Comparison of ENCODE assay signal across 8 mouse cellular contexts in the genomic region with DNA sequence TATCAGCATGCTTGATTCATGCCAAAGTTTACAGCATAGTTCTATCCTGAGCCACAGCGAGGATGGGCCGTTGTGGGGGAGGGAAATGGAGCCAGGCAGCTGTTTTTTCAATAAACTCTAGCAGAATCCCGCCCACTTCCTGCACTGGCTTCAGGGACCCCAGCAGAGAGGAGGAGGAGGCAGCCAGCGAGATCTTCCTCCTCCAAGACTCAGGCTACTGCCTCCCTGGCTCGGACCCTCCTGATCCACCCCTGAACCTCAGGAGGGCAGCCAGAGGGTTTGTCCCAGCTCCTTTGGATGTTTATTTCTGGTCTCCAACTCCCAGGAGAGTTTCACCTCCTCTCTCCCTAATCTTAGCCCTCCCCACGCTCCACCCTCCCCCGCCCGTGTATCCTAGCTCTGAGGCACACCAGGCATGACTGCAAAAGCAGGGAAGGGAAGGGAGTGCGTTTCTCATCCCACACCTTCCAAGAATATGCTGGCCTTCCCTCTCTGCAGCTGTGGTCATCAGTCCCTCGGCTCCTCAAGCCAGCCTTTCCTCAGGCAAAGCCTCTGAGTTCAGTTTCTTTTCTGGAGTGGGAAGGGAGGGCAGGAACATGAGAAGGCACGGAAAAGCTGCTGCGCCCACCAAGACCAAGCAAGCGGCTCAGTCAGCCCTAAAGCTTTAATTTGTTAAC.
DNase-seq lines count a peak whose midpoint lies in the region; ATAC-seq and TF ChIP-seq lines count a peak whose summit lies in the region.

No protein-coding gene starts in this region.

- no peak overlapping the region for H3K27ac ChIP-seq in CH12.LX (ENCODE audit: insufficient read depth, low read depth)
- peak overlapping the region; percentile 89 for H3K27ac ChIP-seq in gastrocnemius, adult 2 months
- peak overlapping the region; percentile 61 for H3K27ac ChIP-seq in hindbrain, embryonic 15.5 days (replicated peaks)

- TF ChIP-seq POLR2A in CH12.LX (IDR thresholded peaks at IDR 0.05; ENCODE audit: low read depth, low read length), result no peak

- H3K27me3 ChIP-seq in CH12.LX (replicated peaks), result no peaks in the 10 kb centered on the region
- no peaks in the 10 kb centered on the region for H3K27me3 ChIP-seq in hindbrain, embryonic 15.5 days
- H3K27me3 ChIP-seq in megakaryocyte, embryonic 14.5 days (replicated peaks), result no peaks in the 10 kb centered on the region

- intact Hi-C loops in gastrocnemius, adult 2 months (cut with DNase I), result loop anchor here (5.0 kb wide), 2 partner anchors 36 to 194 kb away; a partner anchor contains a TSS
- intact Hi-C loops in left cerebral cortex, postnatal 10 days (cut with DNase I), result no loop called here

- no peaks in the 10 kb centered on the region for H3K36me3 ChIP-seq in CH12.LX (replicated peaks in 1 of 2; ENCODE audit: control insufficient read depth in 1 of 2, insufficient read depth in 1 of 2, low read length in 1 of 2)
- H3K36me3 ChIP-seq in hindbrain, embryonic 15.5 days, result no peaks in the 10 kb centered on the region
- H3K36me3 ChIP-seq in megakaryocyte, embryonic 14.5 days (replicated peaks; ENCODE audit: low read length), result no peaks in the 10 kb centered on the region

- H3K4me2 ChIP-seq in CH12.LX (ENCODE audit: insufficient read depth, low read depth, poor library complexity, severe bottlenecking), result peak overlapping the region; percentile 34; the same call in 1 of the 2 replicates
- H3K4me2 ChIP-seq in hindbrain, embryonic 15.5 days, result peak overlapping the region; percentile 52

- TF ChIP-seq RAD21 in CH12.LX (IDR thresholded peaks at IDR 0.05; ENCODE audit: low read depth, low read length), result no peak

- TF ChIP-seq EP300 in CH12.LX (IDR thresholded peaks at IDR 0.05; ENCODE audit: low read length), result no peak

- DNase-seq in CH12.LX (ENCODE audit: extremely low read depth), result peak; percentile 43
- peak; percentile 31 for DNase-seq in c-Kit-positive CD71-negative TER-119-negative erythroid progenitor cells, embryonic 14.5 days (ENCODE audit: low read depth)
- DNase-seq in gastrocnemius, adult 2 months, result peak; percentile 88
- peak; percentile 53 to 91 for DNase-seq in left cerebral cortex, postnatal 10 days (ENCODE audit: extremely low spot score in 1 of 2, low spot score in 2 of 2)
- peak; percentile 62 for DNase-seq in right cerebral cortex, postnatal 14 days
- peak; percentile 16 for DNase-seq in urinary bladder, postnatal 10 days (ENCODE audit: low spot score)

- H3K4me1 ChIP-seq in CH12.LX (ENCODE audit: control insufficient read depth in 1 of 2, insufficient read depth in 2 of 2), result peaks cover 7 to 22% of the 10 kb centered on the region in 2 experiments
- H3K4me1 ChIP-seq in hindbrain, embryonic 15.5 days (replicated peaks), result peaks cover 21% of the 10 kb centered on the region
- H3K4me1 ChIP-seq in megakaryocyte, embryonic 14.5 days, result peaks cover 33% of the 10 kb centered on the region

- peak; percentile 81 for ATAC-seq in hindbrain, embryonic 15.5 days (ENCODE audit: low FRiP score, low read depth)

- no peaks in the 10 kb centered on the region for H3K79me2 ChIP-seq in CH12.LX (replicated peaks; ENCODE audit: control insufficient read depth, extremely low read depth, insufficient read depth, poor library complexity, severe bottlenecking)

- dilution Hi-C loops in CH12.LX (cut with MboI; ENCODE audit: extremely low pct_ligation_motif_present, extremely low pct_unique_long_range_greater_than_20kb, low sequenced_read_pairs), result no loop called here

- no peak for TF ChIP-seq CTCF in CH12.LX (conservative IDR thresholded peaks at IDR 0.05 in 1 of 2, IDR thresholded peaks at IDR 0.05 in 1 of 2; ENCODE audit: low read depth in 2 of 2, low read length in 2 of 2)
- no peak for TF ChIP-seq CTCF in gastrocnemius, adult 2 months (IDR thresholded peaks at IDR 0.05)

- no peak overlapping the region for H3K9ac ChIP-seq in CH12.LX (ENCODE audit: insufficient read depth, low read depth)
- 0 out of 2 replicates have a peak overlapping the region, but pooled peaks have one; percentile 1 for H3K9ac ChIP-seq in hindbrain, embryonic 15.5 days

- H3K9me3 ChIP-seq in CH12.LX (replicated peaks; ENCODE audit: low read length), result no peaks in the 10 kb centered on the region
- H3K9me3 ChIP-seq in hindbrain, embryonic 15.5 days, result no peaks in the 10 kb centered on the region
- H3K9me3 ChIP-seq in megakaryocyte, embryonic 14.5 days, result no peaks in the 10 kb centered on the region

- H3K4me3 ChIP-seq in CH12.LX (replicated peaks in 1 of 3; ENCODE audit: low read depth in 2 of 3, low read length in 2 of 3, poor library complexity in 1 of 3), result peak overlapping the region in 1 of 3 experiments; percentile 25
- peak overlapping the region; percentile 73 for H3K4me3 ChIP-seq in gastrocnemius, adult 2 months
- peak overlapping the region; percentile 23 for H3K4me3 ChIP-seq in hindbrain, embryonic 15.5 days
- peak overlapping the region; percentile 90 for H3K4me3 ChIP-seq in megakaryocyte, embryonic 14.5 days (replicated peaks)

- in situ Hi-C loops in CH12.LX (cut with MboI; ENCODE audit: low pct_ligation_motif_present, low pct_unique_long_range_greater_than_20kb, low sequenced_read_pairs), result no loop called here

- 4% methylated on average over 13 of the region's 13 CpGs for WGBS in hindbrain, embryonic 15.5 days

TF ChIP-seq in CH12.LX, 34 proteins besides CTCF, POLR2A, EP300 and RAD21:
- TF ChIP-seq KAT2A (IDR thresholded peaks at IDR 0.05; ENCODE audit: insufficient replicate concordance, low read length), result no peak
- no peak for TF ChIP-seq UBTF (IDR thresholded peaks at IDR 0.05; ENCODE audit: low read depth, low read length)
- TF ChIP-seq ZMIZ1 (IDR thresholded peaks at IDR 0.05; ENCODE audit: low read depth, low read length), result no peak
- no peak for TF ChIP-seq E2F4 (IDR thresholded peaks at IDR 0.05; ENCODE audit: insufficient replicate concordance, low read depth, low read length)
- no peak for TF ChIP-seq JUN (IDR thresholded peaks at IDR 0.05; ENCODE audit: insufficient read depth, low read depth, low read length)
- TF ChIP-seq USF1 (IDR thresholded peaks at IDR 0.05; ENCODE audit: low read depth, low read length), result no peak
- no peak for TF ChIP-seq NELFE (IDR thresholded peaks at IDR 0.05; ENCODE audit: low read depth, low read length)
- TF ChIP-seq SIN3A (IDR thresholded peaks at IDR 0.05; ENCODE audit: low read length), result no peak
- no peak for TF ChIP-seq TCF12 (IDR thresholded peaks at IDR 0.05; ENCODE audit: low read depth, low read length)
- TF ChIP-seq POLR2AphosphoS2 (IDR thresholded peaks at IDR 0.05; ENCODE audit: low read depth, low read length), result no peak

Comparison
In these comparisons a context has a peak if more than half of its experiments do, and no peak if none do; other contexts are left out.
1. DNase-seq: peak in every context shown above with its lines; median percentile 88 in gastrocnemius, adult 2 months; 72 in left cerebral cortex, postnatal 10 days; 62 in right cerebral cortex, postnatal 14 days; 43 in CH12.LX; 31 in c-Kit-positive CD71-negative TER-119-negative erythroid progenitor cells, embryonic 14.5 days; 16 in urinary bladder, postnatal 10 days.